Mouse (Mus musculus): ENCODE data around the gene Aff1.

The Aff1 gene

DNA sequence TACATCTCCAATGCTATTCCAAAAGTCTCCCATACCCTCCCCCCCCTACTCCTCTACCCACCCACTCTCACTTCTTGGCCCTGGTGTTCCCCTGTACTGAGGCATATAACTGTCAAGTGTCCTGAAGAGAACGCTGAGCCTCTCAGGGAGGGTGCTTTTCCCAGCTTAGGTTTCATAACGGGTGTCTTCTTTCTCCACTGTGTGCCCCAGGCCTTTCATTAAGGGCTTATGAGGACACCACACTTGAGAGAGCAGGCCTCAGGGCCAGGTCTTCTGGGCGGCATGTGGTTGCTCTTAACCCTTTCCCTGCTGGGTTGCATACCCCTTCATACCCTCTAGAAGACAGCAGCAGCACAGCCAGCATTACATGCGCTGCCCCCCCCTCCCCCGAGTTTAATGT is 154.4 kb downstream of the Aff1 start:
- DNase-seq: peak; percentile 21

DNA sequence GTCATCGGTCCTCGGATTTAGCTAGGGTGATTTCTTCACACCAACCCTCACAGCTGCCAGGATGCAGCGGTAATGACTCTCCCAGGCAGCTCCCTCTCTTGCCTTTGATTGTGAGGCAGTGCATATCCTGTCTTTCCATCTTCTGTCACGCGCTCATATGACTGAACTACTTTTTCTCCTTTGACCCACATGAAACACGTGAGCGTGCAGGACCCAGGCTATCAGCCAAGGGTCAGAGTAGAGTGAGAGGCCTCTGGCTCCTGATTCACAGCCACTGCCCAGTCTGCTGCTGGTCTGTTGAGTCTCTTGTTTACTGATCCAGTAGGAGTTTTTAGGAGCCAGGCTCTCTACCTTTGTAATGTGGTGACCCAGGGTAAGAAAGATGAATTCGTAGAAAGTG is 156.4 kb downstream of the Aff1 start:
- DNase-seq: peak; percentile 89

DNA sequence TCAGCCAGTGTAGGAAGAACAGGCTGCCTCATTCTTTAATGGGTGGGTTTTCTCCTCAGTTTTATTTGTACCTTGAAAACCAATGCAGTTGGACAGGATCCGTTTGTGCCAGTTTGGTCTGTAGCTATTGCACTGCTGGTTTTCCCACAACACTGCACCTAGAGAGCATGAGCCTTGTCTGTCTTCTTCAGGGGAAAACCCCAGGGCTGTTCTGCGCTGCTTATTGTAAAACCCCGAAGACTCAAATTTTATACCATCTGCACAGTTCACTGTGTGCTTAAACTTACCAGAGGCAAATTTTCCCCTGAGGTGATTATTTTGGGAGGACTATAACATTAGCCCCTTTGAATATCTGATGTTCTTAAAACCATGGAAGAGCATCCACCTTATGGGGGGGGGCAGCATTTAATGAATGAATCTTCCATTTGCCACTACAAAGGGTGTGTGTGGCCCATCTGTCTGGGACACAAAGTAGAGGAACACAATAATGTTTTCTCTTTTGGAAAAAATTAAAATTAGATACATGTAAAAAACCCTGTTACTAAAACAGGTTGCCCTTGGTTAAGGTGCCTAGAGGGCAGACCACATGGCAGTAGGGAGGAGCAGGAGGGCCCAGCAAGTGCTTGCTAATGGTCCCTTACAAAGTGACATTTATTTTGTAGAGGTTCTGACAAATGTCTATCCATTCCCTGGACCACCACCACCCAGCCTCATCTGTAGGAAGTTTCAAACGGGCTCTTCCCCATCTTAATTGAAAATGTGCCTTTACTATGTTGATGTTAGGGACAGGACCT is 160.8 kb downstream of the Aff1 start:
- DNase-seq: no peak

DNA sequence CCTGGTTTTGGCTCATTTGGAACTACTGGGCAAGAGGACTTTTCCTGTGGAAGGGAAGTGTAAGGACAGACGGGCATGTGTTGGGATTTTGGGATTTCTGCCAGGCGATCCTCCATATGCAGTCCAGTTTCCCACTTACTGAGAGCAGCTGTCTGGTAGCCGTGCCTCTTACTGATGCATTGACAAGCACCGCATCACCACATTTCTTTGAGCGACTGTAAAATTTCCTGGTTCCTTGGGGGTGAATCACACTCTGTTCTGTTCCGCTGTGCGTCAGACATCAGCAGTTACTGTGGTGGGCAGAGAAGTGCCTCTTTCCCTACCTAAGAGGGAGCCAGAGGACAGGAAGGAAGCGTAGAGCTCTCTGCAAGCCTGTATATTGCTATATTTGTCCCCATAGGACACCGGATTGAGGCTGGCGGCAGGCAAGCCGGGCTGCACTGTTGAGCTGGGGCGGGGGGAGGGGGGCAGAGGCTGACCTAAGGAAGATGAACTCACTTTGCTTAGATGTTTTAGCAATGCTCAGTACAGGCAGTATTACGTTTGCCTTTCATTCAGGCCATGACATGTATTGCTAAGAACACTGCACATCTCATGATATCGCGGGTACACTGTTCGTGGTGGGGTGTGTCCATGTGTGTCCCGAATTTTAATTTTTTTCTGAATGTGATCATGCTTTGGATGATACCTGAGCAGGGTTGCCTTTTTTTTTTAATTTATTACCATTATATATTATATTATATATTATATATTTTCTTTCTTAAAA is 162.1 kb downstream of the Aff1 start:
- no peak for DNase-seq

DNA sequence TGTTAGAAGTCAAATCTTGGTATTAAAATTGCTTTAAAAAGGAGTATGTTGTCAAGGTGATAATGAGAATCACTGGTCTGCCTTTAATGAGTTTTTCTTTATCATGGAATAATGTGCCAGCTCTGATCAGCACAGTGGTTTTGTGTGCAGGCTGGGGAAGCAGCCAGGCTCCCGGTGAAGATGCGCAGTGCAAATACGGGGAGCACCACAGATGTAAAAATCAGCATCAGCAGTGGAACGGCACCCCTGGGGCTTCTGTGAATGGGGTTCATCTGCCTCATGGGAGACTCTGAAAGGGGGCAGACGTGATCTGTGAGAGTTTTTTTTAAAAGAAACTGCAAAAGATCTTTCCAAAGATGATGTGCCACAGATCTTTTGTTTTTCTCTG is 162.6 kb downstream of the Aff1 start:
- DNase-seq: no peak

DNA sequence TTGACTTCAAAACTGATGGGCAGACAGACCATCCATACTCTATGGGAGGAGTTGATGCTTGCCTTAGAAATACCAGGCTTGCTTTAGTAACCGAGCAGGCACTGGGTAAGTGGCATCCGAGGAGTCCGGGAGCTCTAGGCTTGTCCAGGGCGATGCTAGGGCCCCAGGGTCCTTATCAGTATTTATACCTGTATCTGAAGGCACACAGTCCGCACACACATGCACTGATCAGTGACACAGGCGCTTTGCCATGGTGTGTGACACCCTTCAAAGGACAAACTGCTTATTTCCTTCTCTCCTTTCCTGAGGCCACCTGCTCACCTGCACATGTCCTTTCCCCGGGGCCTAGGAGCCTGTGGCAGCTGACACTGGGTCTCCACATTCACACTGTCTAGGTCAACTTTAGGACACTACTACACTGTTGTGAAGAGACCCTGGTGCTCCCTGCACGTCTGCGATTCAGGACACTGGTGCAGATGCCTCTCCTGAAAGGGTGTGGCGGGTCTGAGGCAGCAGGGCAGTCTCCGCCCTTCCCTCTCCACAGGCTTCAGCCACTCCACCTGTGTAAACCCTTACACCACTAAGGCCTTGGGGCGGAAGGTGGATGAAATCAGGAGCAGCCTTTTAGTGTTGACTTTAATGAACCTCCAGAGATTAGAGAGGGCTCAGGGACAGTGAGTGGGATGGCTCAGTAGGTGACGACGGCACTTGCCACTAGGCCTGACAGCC is 163.5 kb downstream of the Aff1 start:
- no peak for DNase-seq

DNA sequence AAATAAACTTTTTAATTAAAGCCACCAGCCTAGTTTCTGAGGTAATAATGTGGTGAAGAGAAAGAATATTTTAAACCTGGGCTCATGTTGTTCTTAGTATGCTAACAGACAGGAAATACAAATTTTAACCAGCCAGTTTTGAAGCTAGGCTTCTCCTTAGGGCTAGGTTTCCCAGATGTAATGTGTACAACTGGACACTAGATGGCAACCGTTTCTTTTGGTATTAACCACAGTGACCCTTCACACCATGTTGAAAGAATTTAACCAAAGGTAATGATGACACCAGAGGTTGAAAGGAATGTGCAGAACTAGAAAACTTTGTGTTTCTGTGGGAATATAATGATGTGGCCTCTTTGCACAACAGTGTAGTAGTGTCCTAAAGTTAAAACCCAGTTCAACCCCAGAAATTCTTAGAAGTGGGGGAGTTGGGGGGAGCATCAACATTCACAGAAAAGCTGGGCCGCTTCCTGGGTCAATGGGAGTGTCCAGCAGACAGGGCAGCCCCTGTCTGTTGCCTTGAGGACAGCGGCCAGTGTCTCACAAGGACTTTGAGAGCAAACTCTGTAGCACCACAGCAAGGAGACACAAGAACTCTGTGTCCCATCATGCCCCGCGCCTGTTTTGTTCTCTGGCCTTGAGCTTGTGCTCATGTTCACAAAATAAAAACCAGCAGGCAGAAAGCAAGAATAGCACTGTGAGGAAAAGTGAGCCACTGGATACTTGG is 164.3 kb downstream of the Aff1 start:
- DNase-seq: peak; percentile 31

DNA sequence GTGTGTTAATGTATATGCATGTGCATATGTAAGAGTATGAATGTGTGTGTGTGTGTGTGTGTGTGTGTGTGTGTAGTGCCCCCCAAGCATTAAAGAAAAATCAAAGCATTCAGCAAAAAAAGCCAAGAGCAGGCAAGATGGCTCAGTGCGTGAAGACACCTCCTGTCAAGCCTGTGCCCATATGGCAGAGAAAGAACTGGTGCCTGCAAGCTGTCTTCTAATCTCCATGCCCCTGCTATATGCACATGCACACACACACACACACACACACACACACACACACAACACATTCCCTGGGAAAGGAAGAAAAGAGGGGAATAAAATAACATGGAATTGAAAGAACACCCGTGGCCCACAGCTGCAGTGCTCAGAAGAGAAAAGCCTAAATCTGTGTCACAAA is 165.0 kb downstream of the Aff1 start:
- DNase-seq: no peak

DNA sequence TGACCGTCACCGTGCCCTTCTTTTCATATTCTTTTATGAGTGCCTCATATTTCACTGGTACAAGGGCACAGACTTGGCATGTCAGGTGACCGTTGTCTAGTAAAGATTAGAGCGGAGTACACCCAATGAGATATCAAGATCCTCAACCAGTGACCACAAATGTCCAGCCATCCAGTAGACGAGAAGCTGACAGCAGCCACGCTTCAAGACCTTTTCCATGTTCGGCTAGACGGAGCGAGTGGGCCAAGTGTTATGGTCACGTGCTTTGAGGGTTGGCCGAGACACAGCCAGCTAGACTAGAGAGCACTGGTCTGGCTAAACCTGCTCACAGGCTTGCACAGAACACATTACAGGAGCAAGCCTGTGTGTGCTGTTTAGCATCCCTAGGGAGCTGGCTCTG is 168.4 kb downstream of the Aff1 start:
- no peak for DNase-seq

DNA sequence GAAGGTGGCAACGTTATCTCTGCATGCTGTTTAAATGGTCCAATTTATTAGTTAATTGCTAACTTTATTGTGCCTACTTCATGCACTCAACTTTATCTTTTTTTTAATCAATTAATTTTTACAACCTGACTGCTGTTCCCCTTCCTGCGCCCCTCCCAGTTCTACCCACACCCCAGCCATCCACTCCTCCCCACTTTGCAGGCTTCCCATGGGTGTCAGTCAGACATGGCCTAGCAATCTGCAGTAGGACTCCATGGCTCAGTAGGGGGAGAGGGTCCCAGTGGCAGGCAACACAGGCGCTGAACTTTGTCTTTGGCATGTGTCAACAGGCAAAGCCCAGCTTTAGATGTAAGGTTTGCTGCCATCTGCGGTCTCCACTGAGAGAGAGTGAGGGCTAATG is 171.6 kb downstream of the Aff1 start:
- DNase-seq: no peak

DNA sequence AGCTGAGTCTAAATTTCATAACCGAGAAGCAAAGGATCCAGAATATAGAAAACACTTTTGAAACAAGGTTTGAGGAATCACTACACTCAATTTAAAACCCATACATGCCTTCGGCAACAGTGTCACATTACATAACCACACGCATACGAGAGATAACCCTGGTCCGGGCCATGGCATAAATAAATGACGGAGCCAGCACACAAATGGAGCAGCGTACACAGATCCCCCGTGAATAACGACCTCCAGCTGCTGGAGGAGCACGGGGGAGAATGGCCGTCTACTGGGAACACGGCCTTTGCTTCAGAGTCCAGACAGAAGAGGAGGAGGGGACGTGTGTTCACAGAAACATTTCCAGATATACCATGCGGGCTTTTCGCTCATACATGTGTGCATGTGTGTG is 197.6 kb downstream of the Aff1 start:
- DNase-seq: no peak

DNA sequence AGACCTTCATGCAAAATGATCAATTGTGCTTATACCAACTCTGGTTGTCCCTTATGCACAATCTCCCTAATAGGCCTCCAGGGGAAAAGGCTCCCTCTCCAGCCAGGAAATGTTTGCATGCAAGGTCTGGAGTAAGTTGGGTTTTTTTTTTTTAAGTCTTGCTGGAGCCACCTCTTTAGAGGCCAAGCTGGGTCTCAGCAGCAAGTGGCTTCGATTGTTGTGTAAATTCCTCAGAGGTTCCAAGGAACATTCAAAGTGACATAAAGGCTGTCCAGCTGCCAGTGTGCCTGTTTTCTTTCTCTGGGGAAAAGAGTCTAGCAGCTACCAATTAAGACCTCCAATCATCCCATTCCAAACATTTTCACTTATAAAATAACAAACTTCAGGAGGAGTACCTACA is 206.1 kb downstream of the Aff1 start:
- no peak for DNase-seq

Measured in kidney, adult 11 months (tissue).